Mouse (Mus musculus) left cerebral cortex, postnatal 4 days (tissue): ENCODE measurements at regions not wholly inside any gene's neighbourhood (a gene's known extent, or its start where the extent isn't known, plus 50 kb on each side); places are given as distances from the start of the nearest gene placed in this dataset.
"Not testable (repeated sequence)": the region's sequence is repeated elsewhere in the genome, so short reads cannot be mapped to it uniquely, and the experiment has no call there.

ENCODE experiments used
- DNase-seq: peaks from one replicate; pipeline ENCODE4 v3.0.0-alpha.2; 2022
- intact Hi-C: fragments of 180-260 bp; cut with DNase I; formaldehyde crosslinking; loops from one replicate; pipeline ENCODE4 v1.15.1; 2025

- intact Hi-C loops, result no loop called here
- DNase-seq, result no peak
These were observed 163.8 kb upstream of the Hapln1 start for GRCm38 (mm10) chr13:89375526-89376474.

GRCm38 (mm10) chr13:89378365-89378764, 161.2 kb upstream of the Hapln1 start:
- intact Hi-C loops, result no loop called here

DNA sequence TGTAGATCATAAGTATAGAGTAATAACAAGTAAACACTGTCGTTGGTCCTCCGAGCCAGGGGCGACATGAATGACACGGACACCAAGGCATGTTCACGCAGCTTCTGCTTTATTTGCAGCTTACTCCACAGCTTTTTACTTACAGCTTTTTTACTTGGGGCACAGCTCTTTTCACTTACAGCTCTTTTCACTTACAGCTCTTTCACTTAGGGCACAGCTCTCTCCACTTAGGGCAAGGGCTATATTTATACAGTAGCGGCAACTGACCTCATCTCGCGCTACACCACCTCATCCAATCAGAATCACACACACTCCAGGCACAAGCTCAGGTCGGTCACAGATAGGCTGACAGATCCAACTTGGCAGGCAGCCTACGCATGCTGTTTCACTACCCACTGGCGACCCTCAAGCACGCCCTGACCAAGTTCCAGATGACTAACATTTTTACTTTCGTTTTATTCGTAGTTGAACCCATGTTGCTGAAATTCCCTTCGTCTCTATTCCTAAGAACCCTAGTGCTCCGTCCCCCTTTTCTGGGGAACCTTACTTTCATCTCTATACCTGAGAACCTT, 155.9 kb upstream of the Hapln1 start:
- DNase-seq, intact Hi-C loops: not testable (repeated sequence)

More at GRCm38 (mm10) chr13:89378365-89378764, 161.2 kb upstream of the Hapln1 start:
- DNase-seq, result no peak

DNA sequence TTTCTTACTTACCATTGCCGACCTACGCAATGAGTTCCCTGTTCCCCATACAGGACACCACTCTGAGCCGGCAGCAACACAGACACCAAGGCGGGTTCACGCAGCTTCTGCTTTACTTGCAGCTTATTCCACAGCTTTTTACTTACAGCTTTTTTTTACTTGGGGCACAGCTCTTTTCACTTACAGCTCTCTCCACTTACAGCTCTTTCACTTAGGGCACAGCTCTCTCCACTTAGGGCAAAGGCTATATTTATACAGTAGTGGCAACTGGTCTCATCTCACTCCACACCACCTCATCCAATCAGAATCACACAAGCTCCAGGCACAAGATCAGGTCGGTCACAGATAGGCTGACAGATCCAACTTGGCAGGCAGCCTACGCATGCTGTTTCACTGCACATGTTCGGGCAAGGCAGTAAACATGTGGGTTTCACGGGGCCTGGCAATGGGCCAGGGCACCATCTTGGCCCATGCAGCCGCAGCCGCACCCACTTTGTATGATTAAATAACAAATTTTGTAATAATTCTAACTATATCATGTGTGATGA, 154.9 kb upstream of the Hapln1 start:
- intact Hi-C loops, result no loop called here
- DNase-seq, result peak; percentile 82

DNA sequence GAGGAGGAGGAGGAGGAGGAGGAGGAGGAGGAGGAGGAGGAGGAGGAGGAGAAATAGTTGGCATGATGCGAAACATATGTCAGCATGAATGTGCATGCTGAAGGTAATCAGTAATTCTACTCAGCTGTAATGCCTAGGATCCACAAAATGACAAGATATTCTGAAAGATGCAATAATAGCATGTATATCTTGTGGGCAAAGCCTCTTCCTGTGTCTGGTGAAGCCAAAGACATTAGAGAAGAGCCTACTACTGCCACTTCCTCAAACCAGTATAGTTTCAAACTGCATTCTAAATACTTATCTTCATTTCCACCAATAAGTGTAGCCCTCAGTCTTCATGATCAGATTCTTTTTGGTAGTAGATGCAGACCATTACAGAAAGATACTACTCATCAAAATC, 152.2 kb upstream of the Hapln1 start:
- no peak for DNase-seq
- intact Hi-C loops, result no loop called here

GRCm38 (mm10) chr13:89389149-89389548, 150.4 kb upstream of the Hapln1 start:
- DNase-seq, result no peak
- intact Hi-C loops, result no loop called here

DNA sequence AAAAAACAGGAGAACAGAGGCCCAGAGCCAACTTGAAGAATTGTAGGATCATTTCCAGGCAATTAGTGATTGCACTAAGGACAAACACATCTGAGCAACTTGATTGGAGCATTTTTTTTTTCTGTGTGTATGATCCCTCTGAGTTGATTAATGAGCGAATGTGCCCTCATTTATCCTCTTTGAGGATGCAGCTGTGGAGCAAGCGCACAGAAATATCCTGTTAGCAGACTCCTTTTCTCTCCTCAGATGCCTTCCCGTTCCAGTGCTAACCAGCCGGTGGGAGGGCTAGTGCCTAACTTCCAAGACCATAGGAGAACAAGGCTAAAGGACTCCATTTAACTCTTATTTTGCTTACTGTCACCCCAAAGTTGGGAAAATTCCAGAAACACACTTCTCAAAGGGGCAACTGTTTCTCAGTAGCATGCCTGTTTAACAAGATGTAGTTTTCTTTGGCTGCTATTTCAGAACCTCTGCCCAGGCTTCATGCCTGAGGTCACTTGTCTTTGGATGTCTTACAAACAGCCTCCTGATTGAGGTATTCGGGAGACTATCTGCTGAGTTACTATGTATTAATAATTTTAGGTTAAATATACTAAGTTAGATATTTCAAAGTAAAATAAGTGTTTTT, 144.8 kb upstream of the Hapln1 start:
- no peak for DNase-seq
- intact Hi-C loops, result no loop called here

DNA sequence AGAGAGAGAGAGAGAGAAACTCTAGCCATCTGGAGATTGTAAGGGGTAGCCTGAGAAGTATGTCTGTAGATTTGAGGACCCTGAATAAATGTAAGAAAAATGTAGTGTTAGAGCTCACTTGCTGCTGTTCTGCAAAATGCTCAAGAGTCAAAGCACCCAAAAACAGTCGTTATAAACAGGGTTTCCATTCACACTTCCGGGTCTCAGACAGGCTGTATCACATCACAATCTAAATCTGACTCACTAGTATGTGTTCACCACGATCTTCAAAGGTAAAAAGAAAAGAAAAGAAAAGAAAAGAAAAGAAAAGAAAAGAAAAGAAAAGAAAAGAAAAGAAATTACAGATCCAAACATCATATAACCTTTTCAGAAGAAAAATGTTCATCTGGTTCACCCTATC, 143.7 kb upstream of the Hapln1 start:
- intact Hi-C loops, result no loop called here
- no peak for DNase-seq

DNA sequence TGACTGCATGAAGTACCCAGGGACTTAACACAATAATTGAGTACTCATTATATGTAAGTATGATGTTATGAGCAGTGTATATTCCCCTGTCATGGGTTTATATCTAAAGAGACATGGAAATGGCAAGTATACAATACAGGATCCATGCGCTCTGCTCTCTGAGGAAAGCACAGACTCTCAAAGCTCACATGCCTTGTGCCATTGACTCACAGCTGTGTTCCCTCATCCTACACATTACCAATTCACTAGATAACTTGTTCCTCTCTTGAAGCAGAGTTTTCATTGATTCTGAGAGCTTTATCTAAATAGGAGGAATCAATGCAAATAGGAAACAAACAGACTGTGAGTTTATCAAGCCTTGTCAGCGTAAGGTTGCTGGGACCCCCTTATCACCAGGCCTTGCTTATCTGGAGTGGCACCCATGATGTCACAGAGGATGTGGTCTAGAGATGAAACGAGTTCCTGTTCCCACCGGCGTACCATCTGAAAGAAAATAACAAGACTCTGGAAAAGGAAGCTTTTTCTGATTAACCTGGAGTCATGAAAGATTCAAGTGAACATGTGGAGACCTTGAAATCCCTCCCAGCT, 138.4 kb upstream of the Hapln1 start:
- intact Hi-C loops, result no loop called here
- no peak for DNase-seq

GRCm38 (mm10) chr13:89410504-89410903, 129.1 kb upstream of the Hapln1 start:
- no peak for DNase-seq
- intact Hi-C loops, result no loop called here

- DNase-seq, result peak; percentile 1
- intact Hi-C loops, result no loop called here
These were observed 126.7 kb upstream of the Hapln1 start for GRCm38 (mm10) chr13:89412768-89413487.

GRCm38 (mm10) chr13:89418804-89419203, 120.8 kb upstream of the Hapln1 start:
- no peak for DNase-seq
- intact Hi-C loops, result no loop called here

DNA sequence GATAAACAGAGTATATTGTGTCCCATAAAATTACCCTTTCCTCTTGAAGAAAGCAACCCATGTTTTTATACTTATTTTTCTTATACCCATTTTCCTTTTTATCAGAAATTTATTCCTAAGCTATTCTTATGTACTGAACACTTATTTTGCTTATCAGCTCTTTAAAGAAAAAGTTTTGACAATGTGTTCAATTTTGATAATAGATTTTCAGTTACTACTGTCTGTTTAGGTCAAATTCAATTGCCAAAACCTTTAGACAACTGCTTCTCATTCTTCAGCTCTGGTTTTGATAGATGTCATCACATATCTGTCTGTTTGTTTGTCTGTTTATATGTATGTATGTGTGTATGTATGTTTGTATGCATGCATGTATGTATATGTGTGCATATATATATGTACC, 117.8 kb upstream of the Hapln1 start:
- intact Hi-C loops, result no loop called here
- no peak for DNase-seq

DNA sequence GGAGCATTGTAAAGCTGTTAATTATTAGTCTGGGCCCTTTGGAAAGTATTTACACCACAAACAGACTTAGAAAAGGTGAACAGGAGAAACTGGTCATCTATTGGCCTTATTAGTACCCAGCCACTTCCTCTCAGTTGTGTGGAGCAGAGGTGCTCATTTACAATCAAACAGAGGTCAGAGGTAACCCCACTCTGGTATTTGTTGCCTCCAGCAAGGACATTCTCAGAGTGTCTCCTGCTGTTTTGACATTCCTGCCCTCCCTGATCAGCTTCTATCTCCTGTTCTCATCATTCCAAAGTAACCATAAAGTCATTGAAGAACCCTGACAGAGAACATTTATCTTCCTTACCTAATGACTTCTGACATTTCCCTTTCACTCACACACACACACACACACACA, 116.1 kb upstream of the Hapln1 start:
- intact Hi-C loops, result no loop called here
- no peak for DNase-seq

DNA sequence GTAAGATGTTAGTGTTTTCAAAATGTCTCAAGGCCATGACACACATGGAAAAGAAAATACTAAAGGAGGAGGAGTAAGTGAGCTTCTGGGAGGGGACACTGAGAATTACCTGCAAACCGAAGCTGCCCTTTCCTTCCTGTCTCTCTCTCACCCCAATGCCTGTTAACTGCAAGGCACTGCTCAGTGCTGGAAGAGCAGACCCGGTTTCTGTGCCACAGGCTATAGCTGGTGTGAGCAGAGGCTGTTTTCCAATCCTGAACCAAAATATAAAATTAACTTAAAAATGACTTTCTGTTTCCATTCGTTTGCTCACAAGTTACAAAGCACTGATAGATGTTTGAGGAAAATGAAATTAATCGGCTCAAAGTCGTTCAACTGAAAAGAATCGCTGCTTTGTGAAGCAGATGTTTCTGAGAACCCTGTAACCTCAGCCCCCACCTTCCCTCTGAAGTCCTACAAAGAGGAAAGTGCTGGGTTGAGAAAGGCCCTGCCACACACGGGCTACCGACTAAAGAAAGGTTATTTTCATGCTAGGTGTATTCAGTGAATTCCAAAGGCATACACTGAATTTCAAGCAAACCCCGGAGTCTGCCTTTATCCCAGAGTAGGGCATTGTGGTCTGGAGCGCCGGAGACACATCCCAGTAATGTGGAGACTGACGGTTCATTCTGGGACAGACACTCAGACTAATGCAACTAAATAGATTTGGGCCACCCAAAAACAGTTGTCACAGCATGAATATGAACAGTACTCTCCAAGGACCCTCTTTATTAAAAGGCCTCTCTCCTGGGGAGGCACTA, 111.1 kb upstream of the Hapln1 start:
- DNase-seq, result no peak
- intact Hi-C loops, result no loop called here

GRCm38 (mm10) chr13:89444847-89445246, 94.7 kb upstream of the Hapln1 start:
- DNase-seq, result no peak
- intact Hi-C loops, result no loop called here

DNA sequence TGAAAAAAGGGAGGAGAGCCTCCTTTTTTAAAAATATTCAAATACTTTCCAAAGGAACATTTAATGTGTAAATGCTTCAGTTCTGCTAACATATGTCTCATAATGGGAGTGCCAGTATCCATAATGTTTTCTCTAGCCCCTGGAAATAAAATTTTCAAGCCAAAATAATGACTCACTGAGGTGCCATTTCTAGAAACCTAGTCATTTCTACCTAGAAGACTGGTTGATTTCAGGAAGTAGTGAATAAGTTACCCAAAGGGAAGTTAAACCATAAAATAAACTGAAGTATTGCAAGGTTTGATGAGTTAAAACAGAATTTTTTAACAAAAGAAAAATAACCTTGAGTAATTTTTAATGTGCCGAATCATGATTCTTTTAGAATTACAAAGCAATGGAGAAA, 85.8 kb upstream of the Hapln1 start:
- no peak for DNase-seq

GRCm38 (mm10) chr13:89454249-89455018, 85.2 kb upstream of the Hapln1 start:
- no peak for DNase-seq
- intact Hi-C loops, result no loop called here

More for the DNA sequence above, 85.8 kb upstream of the Hapln1 start:
- intact Hi-C loops, result no loop called here

DNA sequence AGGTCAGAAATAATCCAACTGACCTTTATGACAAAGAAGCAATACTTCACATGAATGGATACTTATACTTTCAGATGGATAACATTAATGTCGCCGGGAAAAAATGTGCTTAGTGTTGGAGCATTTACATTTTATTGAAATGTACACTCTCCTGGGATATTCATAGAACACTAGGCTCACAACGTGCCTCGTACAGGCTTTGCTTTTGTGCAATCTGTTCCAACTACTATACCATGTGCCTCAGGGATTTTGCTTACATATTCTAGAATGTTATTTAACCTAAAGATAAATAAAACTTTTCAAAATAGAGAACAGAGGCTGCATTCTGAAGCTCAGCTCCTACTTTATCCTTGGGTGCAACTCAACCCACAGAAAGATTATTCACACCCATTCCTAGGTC, 75.8 kb upstream of the Hapln1 start:
- intact Hi-C loops, result no loop called here
- DNase-seq, result no peak
